Mouse (Mus musculus): ENCODE results near the gene Myo1d. TPM values are rescaled to one million over a fixed set of nuclear protein-coding genes. Genes with fewer than 3 reads are reported as not detected.

Myo1d gene
- 10 to 100 TPM; 28.2 to 30.7 TPM for total RNA-seq (2021)
- long read RNA-seq, experiment 1, partial matches to known transcripts = 1 of 21 reads
- long read RNA-seq, experiment 1, other reads (novel, unspliced or antisense) = 20 of 21 reads
- long read RNA-seq, experiment 2, full-length matches to known transcripts = 5 of 9 reads
- long read RNA-seq, experiment 2, partial matches to known transcripts = 1 of 9 reads
- long read RNA-seq, experiment 2, other reads (novel, unspliced or antisense) = 3 of 9 reads

- peak; percentile 96 for DNase-seq
These were observed at the start of gene Myo1d for GRCm38 (mm10) chr11:80779527-80780344. TSS of gene Myo1d (minus strand) at chr11:80780025.

- DNase-seq = no peak
These were observed 42.0 kb upstream of the Myo1d start for GRCm38 (mm10) chr11:80821794-80822193.

GRCm38 (mm10) chr11:80821296-80821695 is 41.5 kb upstream of the Myo1d start:
- DNase-seq = peak; percentile 37

- DNase-seq = no peak
These were observed 40.3 kb upstream of the Myo1d start for GRCm38 (mm10) chr11:80820085-80820484.

- peak; percentile 81 for DNase-seq
These were observed 38.4 kb upstream of the Myo1d start for GRCm38 (mm10) chr11:80818060-80818697.

- DNase-seq = no peak
These were observed 35.5 kb upstream of the Myo1d start for GRCm38 (mm10) chr11:80815354-80815753.

GRCm38 (mm10) chr11:80811156-80811555 is 31.3 kb upstream of the Myo1d start:
- no peak for DNase-seq

GRCm38 (mm10) chr11:80809993-80810821 is 30.4 kb upstream of the Myo1d start, which contains the start of gene Tmem98:
TSS of gene Tmem98 (plus strand) at chr11:80810175.
- DNase-seq = peak; percentile 78

GRCm38 (mm10) chr11:80809666-80809992 is 29.8 kb upstream of the Myo1d start:
- no peak for DNase-seq

- peak; percentile 43 for DNase-seq
These were observed 28.8 kb upstream of the Myo1d start for GRCm38 (mm10) chr11:80808551-80809070.

- DNase-seq = peak; percentile 34
These were observed 22.9 kb upstream of the Myo1d start for GRCm38 (mm10) chr11:80802706-80803105.

GRCm38 (mm10) chr11:80799979-80800378 is 20.2 kb upstream of the Myo1d start:
- DNase-seq = peak; percentile 31

- DNase-seq = peak; percentile 68
These were observed 15.6 kb upstream of the Myo1d start for GRCm38 (mm10) chr11:80795431-80795830.

- no peak for DNase-seq
These were observed 14.5 kb upstream of the Myo1d start for GRCm38 (mm10) chr11:80794290-80794689.

- no peak for DNase-seq
These were observed 13.6 kb upstream of the Myo1d start for GRCm38 (mm10) chr11:80793386-80793785.

- no peak for DNase-seq
These were observed 12.0 kb upstream of the Myo1d start for GRCm38 (mm10) chr11:80791677-80792432.

GRCm38 (mm10) chr11:80790413-80790812 is 10.6 kb upstream of the Myo1d start:
- DNase-seq = no peak

- DNase-seq = no peak
These were observed 9.9 kb upstream of the Myo1d start for GRCm38 (mm10) chr11:80789647-80790240.

- no peak for DNase-seq
These were observed 5.8 kb upstream of the Myo1d start for GRCm38 (mm10) chr11:80785672-80786071.

- peak; percentile 29 for DNase-seq
These were observed 4.5 kb upstream of the Myo1d start for GRCm38 (mm10) chr11:80784294-80784743.

GRCm38 (mm10) chr11:80783460-80783859 is 3.6 kb upstream of the Myo1d start:
- DNase-seq = no peak

Data from adrenal gland, postnatal 10 days (tissue).